Mouse (Mus musculus): ENCODE measurements at regions not wholly inside any gene's neighbourhood (a gene's known extent, or its start where the extent isn't known, plus 50 kb on each side); places are given as distances from the start of the nearest gene placed in this dataset.

- Histone ChIP-seq H3K4me2 (replicated peaks; ENCODE audit: low read depth, low read length) (no peak overlapping the region), H3K27ac (ENCODE audit: low read length) (no peak overlapping the region), H3K4me3 (ENCODE audit: low read depth, low read length) (no peak overlapping the region), H3K9me3 (ENCODE audit: low read length) (no peaks in the 10 kb centered on the region), H3K36me3 (ENCODE audit: insufficient read depth, low read length) (no peaks in the 10 kb centered on the region), H3K4me1 (ENCODE audit: insufficient read depth, low read depth, low read length) (no peaks in the 10 kb centered on the region), H3K9ac (replicated peaks; ENCODE audit: low read depth) (no peak overlapping the region), H3K27me3 (replicated peaks; ENCODE audit: insufficient read depth, low read length) (no peaks in the 10 kb centered on the region)
- ATAC-seq (peak; percentile 52; the same call in 1 of the 2 replicates), DNase-seq (ENCODE audit: low spot score) (peak; percentile 40)
- TF ChIP-seq CTCF (IDR thresholded peaks at IDR 0.05) (peak; percentile 94), EP300 (IDR thresholded peaks at IDR 0.05) (no peak)
- WGBS, result 22% methylated on average over 7 of the region's 7 CpGs
These were observed 199.4 kb downstream of the Cdh26 start for GRCm38 (mm10) chr2:178629756-178630155.

- DNase-seq (ENCODE audit: low spot score), result no peak
- H3K4me1 ChIP-seq (ENCODE audit: insufficient read depth, low read depth, low read length), result no peaks in the 10 kb centered on the region
- TF ChIP-seq CTCF (IDR thresholded peaks at IDR 0.05) (no peak), EP300 (IDR thresholded peaks at IDR 0.05) (no peak)
These were observed 200.2 kb downstream of the Cdh26 start for GRCm38 (mm10) chr2:178630511-178630910.

GRCm38 (mm10) chr2:178631336-178631735 is 201.0 kb downstream of the Cdh26 start:
- Histone ChIP-seq H3K4me3 (ENCODE audit: low read depth, low read length) (no peak overlapping the region), H3K4me2 (replicated peaks; ENCODE audit: low read depth, low read length) (no peak overlapping the region), H3K27ac (ENCODE audit: low read length) (no peak overlapping the region), H3K27me3 (replicated peaks; ENCODE audit: insufficient read depth, low read length) (no peaks in the 10 kb centered on the region), H3K4me1 (ENCODE audit: insufficient read depth, low read depth, low read length) (no peaks in the 10 kb centered on the region), H3K9ac (replicated peaks; ENCODE audit: low read depth) (no peak overlapping the region), H3K36me3 (ENCODE audit: insufficient read depth, low read length) (no peaks in the 10 kb centered on the region), H3K9me3 (ENCODE audit: low read length) (no peaks in the 10 kb centered on the region)
- no peak for TF ChIP-seq CTCF (IDR thresholded peaks at IDR 0.05)
- DNase-seq (ENCODE audit: low spot score) (no peak), ATAC-seq (no peak)
- 37% methylated on average over 3 of the region's 3 CpGs for WGBS

More at GRCm38 (mm10) chr2:178630511-178630910, 200.2 kb downstream of the Cdh26 start:
- Histone ChIP-seq H3K4me3 (ENCODE audit: low read depth, low read length) (no peak overlapping the region), H3K4me2 (replicated peaks; ENCODE audit: low read depth, low read length) (no peak overlapping the region), H3K9me3 (ENCODE audit: low read length) (no peaks in the 10 kb centered on the region), H3K27me3 (replicated peaks; ENCODE audit: insufficient read depth, low read length) (no peaks in the 10 kb centered on the region), H3K27ac (ENCODE audit: low read length) (no peak overlapping the region), H3K9ac (replicated peaks; ENCODE audit: low read depth) (no peak overlapping the region), H3K36me3 (ENCODE audit: insufficient read depth, low read length) (no peaks in the 10 kb centered on the region)
- 69% methylated on average over 12 of the region's 12 CpGs for WGBS
- ATAC-seq, result no peak

- Histone ChIP-seq H3K9me3 (ENCODE audit: low read length) (no peaks in the 10 kb centered on the region), H3K27ac (ENCODE audit: low read length) (no peak overlapping the region), H3K9ac (replicated peaks; ENCODE audit: low read depth) (no peak overlapping the region), H3K4me2 (replicated peaks; ENCODE audit: low read depth, low read length) (no peak overlapping the region), H3K27me3 (replicated peaks; ENCODE audit: insufficient read depth, low read length) (no peaks in the 10 kb centered on the region), H3K4me3 (ENCODE audit: low read depth, low read length) (no peak overlapping the region), H3K4me1 (ENCODE audit: insufficient read depth, low read depth, low read length) (no peaks in the 10 kb centered on the region), H3K36me3 (ENCODE audit: insufficient read depth, low read length) (no peaks in the 10 kb centered on the region)
- WGBS, result 46% methylated on average over 12 of the region's 12 CpGs
- no peak for ATAC-seq
- no peak for TF ChIP-seq CTCF (IDR thresholded peaks at IDR 0.05)
- TF ChIP-seq EP300 (IDR thresholded peaks at IDR 0.05), result no peak
- no peak for DNase-seq (ENCODE audit: low spot score)
These were observed 201.6 kb downstream of the Cdh26 start for GRCm38 (mm10) chr2:178631966-178632365.

GRCm38 (mm10) chr2:178632831-178633585 is 202.7 kb downstream of the Cdh26 start:
- no peak for ATAC-seq
- H3K27ac ChIP-seq (ENCODE audit: low read length), result no peak overlapping the region
- H3K9me3 ChIP-seq (ENCODE audit: low read length), result no peaks in the 10 kb centered on the region
- no peaks in the 10 kb centered on the region for H3K27me3 ChIP-seq (replicated peaks; ENCODE audit: insufficient read depth, low read length)
- no peak overlapping the region for H3K9ac ChIP-seq (replicated peaks; ENCODE audit: low read depth)
- no peak for TF ChIP-seq EP300 (IDR thresholded peaks at IDR 0.05)
- TF ChIP-seq CTCF (IDR thresholded peaks at IDR 0.05), result no peak
- DNase-seq (ENCODE audit: low spot score), result no peak
- no peaks in the 10 kb centered on the region for H3K36me3 ChIP-seq (ENCODE audit: insufficient read depth, low read length)
- no peak overlapping the region for H3K4me2 ChIP-seq (replicated peaks; ENCODE audit: low read depth, low read length)
- no peaks in the 10 kb centered on the region for H3K4me1 ChIP-seq (ENCODE audit: insufficient read depth, low read depth, low read length)
- WGBS, result 83% methylated on average over 13 of the region's 13 CpGs
- H3K4me3 ChIP-seq (ENCODE audit: low read depth, low read length), result no peak overlapping the region

GRCm38 (mm10) chr2:178634116-178634515 is 203.8 kb downstream of the Cdh26 start:
- WGBS, result 47% methylated on average over 10 of the region's 10 CpGs
- ATAC-seq, result no peak

More at GRCm38 (mm10) chr2:178634116-178634515, 203.8 kb downstream of the Cdh26 start:
- no peaks in the 10 kb centered on the region for H3K36me3 ChIP-seq (ENCODE audit: insufficient read depth, low read length)
- H3K9me3 ChIP-seq (ENCODE audit: low read length), result no peaks in the 10 kb centered on the region
- no peak overlapping the region for H3K4me2 ChIP-seq (replicated peaks; ENCODE audit: low read depth, low read length)
- H3K9ac ChIP-seq (replicated peaks; ENCODE audit: low read depth), result no peak overlapping the region
- TF ChIP-seq CTCF (IDR thresholded peaks at IDR 0.05) (no peak), EP300 (IDR thresholded peaks at IDR 0.05) (no peak)
- DNase-seq (ENCODE audit: low spot score), result no peak
- no peaks in the 10 kb centered on the region for H3K27me3 ChIP-seq (replicated peaks; ENCODE audit: insufficient read depth, low read length)
- H3K4me3 ChIP-seq (ENCODE audit: low read depth, low read length), result no peak overlapping the region
- no peak overlapping the region for H3K27ac ChIP-seq (ENCODE audit: low read length)
- H3K4me1 ChIP-seq (ENCODE audit: insufficient read depth, low read depth, low read length), result no peaks in the 10 kb centered on the region
